Mouse (Mus musculus) small intestine, adult 2 months (tissue): Measurements from ENCODE around the gene Zfp316.

Source experiments
- CTCF ChIP-seq: fragments of 200-500 bp; IDR thresholded peaks from 2 replicates; pipeline ENCODE4 v1.5.1; 2012; ENCODE audit warnings: low read depth, mild to moderate bottlenecking, control low read depth, inconsistent platforms, low read length, moderate library complexity, mixed read lengths; ENCODE audit not compliant: insufficient replicate concordance, insufficient read length; ENCODE audit errors: extremely low read depth
- POLR2A ChIP-seq: fragments of 200-500 bp; IDR thresholded peaks from 2 replicates; pipeline ENCODE4 v1.6.1; 2012; ENCODE audit warnings: low read depth, mild to moderate bottlenecking, control low read depth, inconsistent platforms, low read length, moderate library complexity

GRCm38 (mm10) chr5:143301296-143301695 lies 31.5 kb upstream of the Zfp316 start:
- TF ChIP-seq CTCF = 0 out of 2 replicates have a peak, but pooled peaks have one; percentile 12
- TF ChIP-seq POLR2A = no peak
